Mouse (Mus musculus) midbrain, postnatal 0 days (tissue): Measurements from ENCODE around the gene Ctcf. TPM values are rescaled to one million over a fixed set of nuclear protein-coding genes. Genes with fewer than 3 reads are reported as not detected.

Experiments used
- ATAC-seq: fragments of 200-750 bp; cut with Nextera tagmentation; 2 replicates; pipeline ENCODE4 v1.8.0; 2017; ENCODE audit warnings: moderate number of reproducible peaks, mild to moderate bottlenecking, moderate TSS enrichment, moderate library complexity; ENCODE audit not compliant: low FRiP score
- DNase-seq: peaks from one replicate; pipeline ENCODE4 v3.0.0-alpha.2; 2015; ENCODE audit warnings: low spot score
- H3K27ac ChIP-seq: fragments of 300-500 bp; sonication (generic); 2 replicates; pipeline ENCODE4 v1.5.1; 2014; ENCODE audit warnings: low read depth, mild to moderate bottlenecking, low read length, mixed read lengths
- H3K27me3 ChIP-seq: fragments of 300-500 bp; sonication (generic); 2 replicates; pipeline ENCODE4 v1.6.1; 2014; ENCODE audit warnings: low read length, control low read depth, mixed read lengths; ENCODE audit not compliant: insufficient read depth
- H3K36me3 ChIP-seq: fragments of 300-500 bp; sonication (generic); 2 replicates; pipeline ENCODE4 v1.6.1; 2014; ENCODE audit warnings: low read length, control low read depth, mixed read lengths; ENCODE audit not compliant: insufficient read depth
- H3K4me1 ChIP-seq: fragments of 300-500 bp; sonication (generic); 2 replicates; pipeline ENCODE4 v1.6.1; 2014; ENCODE audit warnings: mild to moderate bottlenecking, control low read depth, antibody characterized with exemption, low read length, mixed read lengths; ENCODE audit not compliant: insufficient read depth
- H3K4me2 ChIP-seq: fragments of 300-500 bp; sonication (generic); 2 replicates; pipeline ENCODE4 v1.6.1; 2014; ENCODE audit warnings: low read depth, mild to moderate bottlenecking, low read length, mixed read lengths; ENCODE audit not compliant: poor library complexity, severe bottlenecking
- H3K4me3 ChIP-seq: fragments of 300-500 bp; sonication (generic); 2 replicates; pipeline ENCODE4 v1.5.1; 2014; ENCODE audit warnings: low read depth, mild to moderate bottlenecking, low read length, moderate library complexity
- H3K9ac ChIP-seq: fragments of 300-500 bp; sonication (generic); replicated peaks from 2 replicates; pipeline ENCODE4 v1.6.1; 2014; ENCODE audit warnings: mild to moderate bottlenecking, low read length, moderate library complexity, mixed read lengths; ENCODE audit not compliant: poor library complexity, severe bottlenecking
- H3K9me3 ChIP-seq: fragments of 300-500 bp; sonication (generic); 2 replicates; pipeline ENCODE4 v1.6.1; 2016; ENCODE audit warnings: low read length, control low read depth
- CTCF ChIP-seq: IDR thresholded peaks from 2 replicates; pipeline ENCODE4 v1.5.1; 2016; ENCODE audit warnings: antibody characterized with exemption, mild to moderate bottlenecking
- WGBS: fragments of 180-500 bp; shearing (Covaris S2); extraction: QIAGEN DNeasy Blood & Tissue Kit; methylation state at CpG from one replicate; pipeline ENCODE4 v1.1.7; 2014; 5-methylcytosine and 5-hydroxymethylcytosine counted together
- polyA plus RNA-seq: library from polyadenylated mRNA; unstranded; fragments of >200 nt; fragmentation: Nextera tagmentation; extraction: Ambion mirVana; gene quantifications from 2 replicates; pipeline ENCODE4 v1.2.1, GENCODE M21; 2015
- total RNA-seq: library from RNA; depleted of rRNA; stranded (reverse); fragments of >200 nt; gene quantifications from 2 replicates; pipeline ENCODE4 v1.2.3, GENCODE M21; 2014

Gene Ctcf
- total and polyA plus RNA-seq, 2 experiments from 2014 or later: 40.2 to 81.9 TPM

- H3K36me3 ChIP-seq: peaks cover 26% of the 10 kb centered on the region
- peaks cover 16% of the 10 kb centered on the region for H3K4me1 ChIP-seq
- no peaks in the 10 kb centered on the region for H3K9me3 ChIP-seq
- 90% methylated on average over 17 of the region's 17 CpGs for WGBS
- H3K4me2 ChIP-seq: no peak overlapping the region
- H3K4me3 ChIP-seq: no peak overlapping the region
- H3K9ac ChIP-seq: no peak overlapping the region
- no peak for DNase-seq
- H3K27me3 ChIP-seq: no peaks in the 10 kb centered on the region
- no peak for ATAC-seq
- TF ChIP-seq CTCF: no peak
- H3K27ac ChIP-seq: no peak overlapping the region
Measured at GRCm38 (mm10) chr8:105697196-105697780, 60.9 kb downstream of the Ctcf start.

- WGBS: 90% methylated on average over 5 of the region's 5 CpGs
- Histone ChIP-seq H3K4me1 (peaks cover 17% of the 10 kb centered on the region), H3K27ac (no peak overlapping the region), H3K9ac (no peak overlapping the region), H3K9me3 (no peaks in the 10 kb centered on the region), H3K36me3 (peaks cover 35% of the 10 kb centered on the region), H3K4me2 (no peak overlapping the region), H3K27me3 (no peaks in the 10 kb centered on the region), H3K4me3 (no peak overlapping the region)
- DNase-seq (no peak), ATAC-seq (no peak)
- no peak for TF ChIP-seq CTCF
Measured at GRCm38 (mm10) chr8:105698734-105699133, 62.4 kb downstream of the Ctcf start.

DNA sequence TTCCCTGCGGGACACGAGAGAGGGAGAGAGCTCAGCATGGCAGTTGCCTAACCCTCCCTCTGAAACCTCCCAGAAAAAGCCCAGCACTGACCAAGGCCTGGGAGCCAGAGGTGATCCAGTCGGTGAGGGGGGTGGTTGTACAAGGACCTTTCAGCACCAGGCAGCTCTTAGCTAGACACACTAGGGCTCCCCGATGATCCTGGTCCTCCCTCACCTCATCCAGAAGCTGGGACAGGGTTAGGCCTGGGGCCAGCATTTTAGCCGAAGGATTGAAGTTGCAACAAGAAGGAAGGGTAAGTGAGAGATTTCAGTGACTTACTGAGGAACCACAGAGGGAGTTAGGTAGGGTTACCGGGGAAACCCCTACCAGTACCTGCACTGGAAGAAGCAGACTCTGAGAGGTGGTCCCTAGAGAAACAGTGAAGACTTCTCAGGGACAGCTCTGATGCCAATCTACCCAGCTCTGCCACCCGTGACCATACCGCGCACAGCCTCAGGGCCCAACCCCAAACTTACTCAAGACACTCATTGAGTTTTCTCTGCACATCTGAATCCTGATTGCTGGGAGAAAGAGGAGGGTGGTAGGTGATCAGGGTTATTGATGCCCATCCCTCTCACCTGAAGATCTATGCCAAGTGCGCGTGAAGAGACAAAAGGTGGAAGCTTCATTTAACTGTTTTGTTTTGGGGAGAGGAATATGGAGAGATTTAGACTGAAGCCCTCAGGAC lies 63.3 kb downstream of the Ctcf start:
- 91% methylated on average over 11 of the region's 11 CpGs for WGBS
- H3K36me3 ChIP-seq: peaks cover 40% of the 10 kb centered on the region
- H3K4me2 ChIP-seq: peak overlapping the region; percentile 96
- H3K27ac ChIP-seq: no peak overlapping the region
- peaks cover 17% of the 10 kb centered on the region for H3K4me1 ChIP-seq
- no peaks in the 10 kb centered on the region for H3K9me3 ChIP-seq
- no peak for TF ChIP-seq CTCF
- H3K4me3 ChIP-seq: peak overlapping the region; percentile 67
- DNase-seq (no peak), ATAC-seq (no peak)
- no peaks in the 10 kb centered on the region for H3K27me3 ChIP-seq
- H3K9ac ChIP-seq: peak overlapping the region; percentile 65

GRCm38 (mm10) chr8:105700566-105700965 lies 64.2 kb downstream of the Ctcf start:
- ATAC-seq: peak; percentile 41
- peak; percentile 36 for DNase-seq
- under 1% methylated on average over 21 of the region's 21 CpGs for WGBS

GRCm38 (mm10) chr8:105700966-105701824 lies 64.8 kb downstream of the Ctcf start, which contains the start of the genes Acd and Pard6a:
Acd (minus strand) TSS chr8:105701102.
Pard6a (plus strand) TSS chr8:105701148.
- peak; percentile 19; the same call in 1 of the 2 replicates for TF ChIP-seq CTCF
- Histone ChIP-seq H3K9ac (peak within 1 kb of the TSS; percentile 65), H3K4me3 (peak within 1 kb of the TSS; percentile 67), H3K36me3 (peaks cover 40% of the 10 kb centered on the region), H3K27ac (peak within 1 kb of the TSS; percentile 86), H3K4me2 (peak within 1 kb of the TSS; percentile 96), H3K9me3 (no peaks in the 10 kb centered on the region), H3K4me1 (0 out of 2 replicates have a peak, but pooled peaks cover 10% of the 10 kb centered on the region), H3K27me3 (no peaks in the 10 kb centered on the region)
- under 1% methylated on average over 60 of the region's 60 CpGs for WGBS
- DNase-seq: peak; percentile 96
- peak; percentile 79 for ATAC-seq

More at GRCm38 (mm10) chr8:105700566-105700965, 64.2 kb downstream of the Ctcf start:
- Histone ChIP-seq H3K27me3 (no peaks in the 10 kb centered on the region), H3K9me3 (no peaks in the 10 kb centered on the region), H3K27ac (peak overlapping the region; percentile 86), H3K4me3 (peak overlapping the region; percentile 67), H3K4me1 (peaks cover 11% of the 10 kb centered on the region), H3K9ac (peak overlapping the region; percentile 65), H3K4me2 (peak overlapping the region; percentile 96), H3K36me3 (peaks cover 40% of the 10 kb centered on the region)
- no peak for TF ChIP-seq CTCF
